Mouse (Mus musculus) urinary bladder, postnatal 10 days (tissue): ENCODE results near the gene Inpp5b.
"Not testable (repeated sequence)": the region's sequence is repeated elsewhere in the genome, so short reads cannot be mapped to it uniquely, and the experiment has no call there.

ENCODE experiments used
- DNase-seq: peaks from one replicate; pipeline ENCODE4 v3.0.0; 2022; ENCODE audit warnings: low spot score

Gene Inpp5b

GRCm38 (mm10) chr4:124709961-124710446, 31.6 kb upstream of the Inpp5b start:
- DNase-seq = no peak

- DNase-seq = no peak
These were observed 30.8 kb upstream of the Inpp5b start for GRCm38 (mm10) chr4:124710776-124711291.

- DNase-seq = no peak
These were observed 29.0 kb upstream of the Inpp5b start for GRCm38 (mm10) chr4:124712618-124713017.

GRCm38 (mm10) chr4:124713850-124714249, 27.8 kb upstream of the Inpp5b start:
- DNase-seq = not testable (repeated sequence)

- DNase-seq = peak; percentile 76
These were observed 26.8 kb upstream of the Inpp5b start, which contains the start of gene Sf3a3 for GRCm38 (mm10) chr4:124714545-124715481. Gene Sf3a3, plus strand, starts transcription at chr4:124714776.

- DNase-seq = no peak
These were observed 22.5 kb upstream of the Inpp5b start for GRCm38 (mm10) chr4:124719101-124719500.

GRCm38 (mm10) chr4:124726121-124726520, 15.5 kb upstream of the Inpp5b start:
- DNase-seq = no peak

GRCm38 (mm10) chr4:124736952-124737351, 4.7 kb upstream of the Inpp5b start:
- no peak for DNase-seq

GRCm38 (mm10) chr4:124737486-124737885, 4.2 kb upstream of the Inpp5b start:
- DNase-seq = no peak

GRCm38 (mm10) chr4:124738013-124738412, 3.6 kb upstream of the Inpp5b start:
- no peak for DNase-seq

- DNase-seq = no peak
These were observed 2.9 kb upstream of the Inpp5b start for GRCm38 (mm10) chr4:124738783-124739182.

- no peak for DNase-seq
These were observed 1.2 kb downstream of the Inpp5b start for GRCm38 (mm10) chr4:124742839-124743238.

GRCm38 (mm10) chr4:124746577-124746976, 4.9 kb downstream of the Inpp5b start:
- DNase-seq = no peak

GRCm38 (mm10) chr4:124747851-124748250, 6.2 kb downstream of the Inpp5b start:
- DNase-seq = no peak

- peak; percentile 91 for DNase-seq
These were observed 9.9 kb downstream of the Inpp5b start for GRCm38 (mm10) chr4:124751300-124752250.

- no peak for DNase-seq
These were observed 10.9 kb downstream of the Inpp5b start for GRCm38 (mm10) chr4:124752281-124753199.

GRCm38 (mm10) chr4:124755526-124755925, 13.9 kb downstream of the Inpp5b start:
- no peak for DNase-seq

- no peak for DNase-seq
These were observed 17.7 kb downstream of the Inpp5b start for GRCm38 (mm10) chr4:124759305-124759811.

- no peak for DNase-seq
These were observed 19.6 kb downstream of the Inpp5b start for GRCm38 (mm10) chr4:124761201-124761600.

GRCm38 (mm10) chr4:124762858-124763452, 21.3 kb downstream of the Inpp5b start:
- no peak for DNase-seq
